Mouse (Mus musculus) neural tube, embryonic 14.5 days (tissue): ENCODE data around the gene Samm50. TPM values are rescaled to one million over a fixed set of nuclear protein-coding genes. Genes with fewer than 3 reads are reported as not detected.

Source experiments
- ATAC-seq: fragments of 200-750 bp; cut with Nextera tagmentation; 2 replicates; pipeline ENCODE4 v1.8.0; 2017; ENCODE audit warnings: low read depth, mild to moderate bottlenecking, moderate TSS enrichment, moderate library complexity
- H3K27ac ChIP-seq: fragments of 300-500 bp; sonication (generic); 2 replicates; pipeline ENCODE4 v1.5.1; 2014; ENCODE audit warnings: low read depth, mild to moderate bottlenecking, control low read depth, low read length, moderate library complexity, mixed read lengths
- H3K27me3 ChIP-seq: fragments of 300-500 bp; sonication (generic); 2 replicates; pipeline ENCODE4 v1.6.1; 2014; ENCODE audit warnings: low read length; ENCODE audit not compliant: control insufficient read depth, insufficient read depth
- H3K36me3 ChIP-seq: fragments of 300-500 bp; sonication (generic); 2 replicates; pipeline ENCODE4 v1.6.1; 2014; ENCODE audit warnings: low read length, mixed read lengths; ENCODE audit not compliant: control insufficient read depth, insufficient read depth
- H3K4me1 ChIP-seq: fragments of 300-500 bp; sonication (generic); 2 replicates; pipeline ENCODE4 v1.6.1; 2014; ENCODE audit warnings: low read length; ENCODE audit not compliant: control insufficient read depth, insufficient read depth
- H3K4me2 ChIP-seq: fragments of 300-500 bp; sonication (generic); 2 replicates; pipeline ENCODE4 v1.6.1; 2014; ENCODE audit warnings: mild to moderate bottlenecking, low read depth, low read length, control low read depth
- H3K4me3 ChIP-seq: fragments of 300-500 bp; sonication (generic); 2 replicates; pipeline ENCODE4 v1.5.1; 2014; ENCODE audit warnings: low read depth, low read length, control low read depth, mixed read lengths
- H3K9ac ChIP-seq: fragments of 300-500 bp; sonication (generic); replicated peaks from 2 replicates; pipeline ENCODE4 v1.6.1; 2014; ENCODE audit warnings: low read depth, mild to moderate bottlenecking, control low read depth, low read length, mixed read lengths
- H3K9me3 ChIP-seq: fragments of 300-500 bp; sonication (generic); 2 replicates; pipeline ENCODE4 v1.6.1; 2016; ENCODE audit warnings: low read length; ENCODE audit not compliant: control insufficient read depth
- WGBS: fragments of 180-500 bp; shearing (Covaris S2); extraction: QIAGEN DNeasy Blood & Tissue Kit; methylation state at CpG from one replicate; pipeline ENCODE4 v1.1.7; 2014; 5-methylcytosine and 5-hydroxymethylcytosine counted together
- polyA plus RNA-seq: library from polyadenylated mRNA; unstranded; fragments of >200 nt; fragmentation: Nextera tagmentation; extraction: Ambion mirVana; gene quantifications from 2 replicates; pipeline ENCODE4 v1.2.1, GENCODE M21; 2014

Gene Samm50
- polyA plus RNA-seq, 1 experiment from 2014 or later: 55.2 TPM

GRCm38 (mm10) chr15:84238991-84239401, 47.0 kb downstream of the Samm50 start:
- H3K4me2 ChIP-seq: peak overlapping the region; percentile 26; the same call in 1 of the 2 replicates
- 14% methylated on average over 16 of the region's 16 CpGs for WGBS
- H3K9ac ChIP-seq: no peak overlapping the region
- peak; percentile 36; the same call in 1 of the 2 replicates for ATAC-seq
- peaks cover 19% of the 10 kb centered on the region for H3K4me1 ChIP-seq
- H3K27ac ChIP-seq: 0 out of 2 replicates have a peak overlapping the region, but pooled peaks have one; percentile 4
- H3K36me3 ChIP-seq: no peaks in the 10 kb centered on the region
- H3K9me3 ChIP-seq: no peaks in the 10 kb centered on the region
- H3K4me3 ChIP-seq: no peak overlapping the region
- H3K27me3 ChIP-seq: no peaks in the 10 kb centered on the region

GRCm38 (mm10) chr15:84241520-84241919, 49.5 kb downstream of the Samm50 start:
- no peak overlapping the region for H3K4me2 ChIP-seq
- no peak overlapping the region for H3K9ac ChIP-seq
- no peak for ATAC-seq
- H3K4me3 ChIP-seq: no peak overlapping the region
- H3K4me1 ChIP-seq: peaks cover 22% of the 10 kb centered on the region
- H3K27ac ChIP-seq: no peak overlapping the region
- H3K9me3 ChIP-seq: no peaks in the 10 kb centered on the region
- no peaks in the 10 kb centered on the region for H3K36me3 ChIP-seq
- 50% methylated on average over 7 of the region's 7 CpGs for WGBS
- no peaks in the 10 kb centered on the region for H3K27me3 ChIP-seq

GRCm38 (mm10) chr15:84245104-84245503, 53.1 kb downstream of the Samm50 start:
- no peak for ATAC-seq
- WGBS: 51% methylated on average over 7 of the region's 7 CpGs
- no peak overlapping the region for H3K27ac ChIP-seq
- H3K4me2 ChIP-seq: no peak overlapping the region
- no peaks in the 10 kb centered on the region for H3K36me3 ChIP-seq
- H3K27me3 ChIP-seq: no peaks in the 10 kb centered on the region
- no peaks in the 10 kb centered on the region for H3K9me3 ChIP-seq
- no peak overlapping the region for H3K4me3 ChIP-seq
- 0 out of 2 replicates have a peak, but pooled peaks cover 6% of the 10 kb centered on the region for H3K4me1 ChIP-seq
- H3K9ac ChIP-seq: no peak overlapping the region

DNA sequence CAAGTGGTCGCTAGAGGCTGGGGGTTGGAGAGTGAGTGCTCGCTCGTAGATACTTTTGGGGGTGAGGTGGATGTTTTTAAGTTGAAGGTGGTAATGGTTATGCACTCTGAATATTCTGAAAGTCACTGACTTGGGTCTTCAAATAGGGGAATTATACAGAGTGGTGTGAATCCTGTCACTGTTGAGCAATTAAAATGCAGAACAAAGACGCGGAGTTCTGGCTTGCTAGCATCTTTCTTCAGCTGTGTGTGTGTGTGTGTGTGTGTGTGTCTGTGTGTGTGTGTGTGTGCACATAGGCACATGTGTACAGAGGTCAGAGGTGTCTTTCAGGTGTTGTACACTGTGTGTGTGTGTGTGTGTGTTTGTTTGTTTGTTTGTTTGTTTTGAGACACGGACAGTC, 54.2 kb downstream of the Samm50 start:
- no peaks in the 10 kb centered on the region for H3K36me3 ChIP-seq
- ATAC-seq: no peak
- H3K4me2 ChIP-seq: no peak overlapping the region
- H3K27me3 ChIP-seq: no peaks in the 10 kb centered on the region
- peaks cover 12% of the 10 kb centered on the region; the same call in 1 of the 2 replicates for H3K4me1 ChIP-seq
- no peak overlapping the region for H3K4me3 ChIP-seq
- WGBS: 89% methylated on average over 6 of the region's 6 CpGs
- H3K9ac ChIP-seq: no peak overlapping the region
- no peaks in the 10 kb centered on the region for H3K9me3 ChIP-seq
- H3K27ac ChIP-seq: no peak overlapping the region

- ATAC-seq: no peak
- Histone ChIP-seq H3K4me1 (peaks cover 15% of the 10 kb centered on the region; the same call in 1 of the 2 replicates), H3K9me3 (no peaks in the 10 kb centered on the region), H3K4me2 (no peak overlapping the region), H3K36me3 (no peaks in the 10 kb centered on the region), H3K27me3 (no peaks in the 10 kb centered on the region), H3K27ac (no peak overlapping the region), H3K9ac (no peak overlapping the region), H3K4me3 (no peak overlapping the region)
- WGBS: 92% methylated on average over 3 of the region's 3 CpGs
Observed at GRCm38 (mm10) chr15:84247309-84247708, 55.3 kb downstream of the Samm50 start.

- Histone ChIP-seq H3K36me3 (no peaks in the 10 kb centered on the region), H3K9ac (no peak overlapping the region), H3K4me3 (no peak overlapping the region), H3K9me3 (no peaks in the 10 kb centered on the region), H3K4me2 (no peak overlapping the region), H3K4me1 (peaks cover 17% of the 10 kb centered on the region; the same call in 1 of the 2 replicates), H3K27me3 (no peaks in the 10 kb centered on the region), H3K27ac (no peak overlapping the region)
- WGBS: 24% methylated on average over 13 of the region's 13 CpGs
- ATAC-seq: no peak
Observed at GRCm38 (mm10) chr15:84251227-84251626, 59.2 kb downstream of the Samm50 start.

DNA sequence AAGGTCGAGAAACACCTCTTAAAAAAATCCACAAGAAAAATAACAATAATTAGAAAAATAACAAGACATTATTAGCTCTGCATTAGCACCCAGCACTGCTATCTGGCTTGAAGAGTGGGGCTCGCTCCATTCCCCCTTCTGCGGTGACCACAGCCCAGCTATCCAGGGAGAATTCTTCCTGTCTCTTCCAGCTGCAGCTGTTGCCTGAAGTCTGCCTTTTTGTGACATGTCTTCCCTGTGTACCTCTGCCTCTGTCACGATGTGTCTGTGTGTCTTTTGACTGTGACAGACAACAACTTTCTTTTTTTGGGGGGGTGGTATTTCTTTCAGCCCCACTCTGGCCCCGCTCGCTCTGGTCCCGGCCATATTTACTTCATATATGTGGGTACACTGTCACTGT, 60.6 kb downstream of the Samm50 start:
- H3K9me3 ChIP-seq: no peaks in the 10 kb centered on the region
- H3K27me3 ChIP-seq: no peaks in the 10 kb centered on the region; the same call in 1 of the 2 replicates
- no peak overlapping the region for H3K27ac ChIP-seq
- no peak overlapping the region for H3K9ac ChIP-seq
- no peak overlapping the region for H3K4me2 ChIP-seq
- no peak overlapping the region for H3K4me3 ChIP-seq
- peaks cover 17% of the 10 kb centered on the region; the same call in 1 of the 2 replicates for H3K4me1 ChIP-seq
- no peak for ATAC-seq
- WGBS: 86% methylated on average over 7 of the region's 7 CpGs
- no peaks in the 10 kb centered on the region for H3K36me3 ChIP-seq

DNA sequence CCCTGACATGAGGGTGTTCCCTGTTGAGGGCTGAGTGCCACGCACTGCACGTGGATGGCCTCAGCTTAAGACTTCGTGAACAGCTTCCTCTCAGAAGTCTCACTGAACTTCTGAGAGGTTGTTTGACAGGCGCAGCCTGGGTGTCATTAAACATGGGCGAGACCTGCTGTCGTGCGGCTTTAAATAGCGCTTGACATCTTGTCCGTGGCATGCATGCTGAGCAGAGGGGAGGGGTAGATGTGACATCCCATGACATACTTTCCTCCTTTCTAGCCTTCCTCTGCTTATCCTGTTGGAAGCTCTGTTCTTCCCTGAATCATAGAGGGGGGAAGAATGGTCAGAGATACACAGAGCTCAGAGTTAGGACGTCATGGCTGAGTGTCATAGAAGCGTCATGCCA, 61.7 kb downstream of the Samm50 start:
- H3K36me3 ChIP-seq: no peaks in the 10 kb centered on the region
- no peak overlapping the region for H3K4me2 ChIP-seq
- no peak overlapping the region for H3K4me3 ChIP-seq
- 43% methylated on average over 11 of the region's 11 CpGs for WGBS
- H3K27ac ChIP-seq: no peak overlapping the region
- H3K9ac ChIP-seq: no peak overlapping the region
- H3K27me3 ChIP-seq: no peaks in the 10 kb centered on the region; the same call in 1 of the 2 replicates
- no peaks in the 10 kb centered on the region for H3K9me3 ChIP-seq
- peaks cover 17% of the 10 kb centered on the region; the same call in 1 of the 2 replicates for H3K4me1 ChIP-seq
- ATAC-seq: no peak

DNA sequence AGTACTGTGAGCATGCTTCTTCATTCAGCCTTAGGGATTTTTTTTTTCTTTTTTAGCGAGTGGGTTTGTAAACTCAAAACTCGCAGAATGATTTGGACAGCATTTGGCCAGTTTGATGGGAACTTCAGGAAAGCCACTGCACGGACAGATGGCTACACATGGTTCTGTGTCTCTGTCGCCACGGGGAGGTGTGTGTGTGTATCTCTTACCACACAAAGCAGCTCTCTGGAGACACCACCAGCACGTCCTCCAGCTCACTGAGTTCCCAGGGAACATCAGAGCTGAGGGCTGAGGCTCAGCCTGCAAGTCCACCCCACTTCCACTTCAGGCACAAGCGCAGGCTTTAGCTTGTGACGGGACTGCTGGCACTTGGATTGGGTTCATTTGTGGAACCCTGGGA, 62.3 kb downstream of the Samm50 start:
- WGBS: 63% methylated on average over 8 of the region's 8 CpGs
- Histone ChIP-seq H3K4me3 (no peak overlapping the region), H3K4me2 (no peak overlapping the region), H3K27ac (no peak overlapping the region), H3K4me1 (peaks cover 17% of the 10 kb centered on the region; the same call in 1 of the 2 replicates), H3K36me3 (no peaks in the 10 kb centered on the region), H3K9me3 (no peaks in the 10 kb centered on the region), H3K9ac (no peak overlapping the region), H3K27me3 (no peaks in the 10 kb centered on the region; the same call in 1 of the 2 replicates)
- ATAC-seq: no peak
